Mouse (Mus musculus) cerebellum, adult 2 months (tissue): ENCODE measurements around the gene Gm8206.
"Not testable (repeated sequence)": the region's sequence is repeated elsewhere in the genome, so short reads cannot be mapped to it uniquely, and the experiment has no call there.

Source experiments
- CTCF ChIP-seq: fragments of 200-500 bp; IDR thresholded peaks from 2 replicates; pipeline ENCODE4 v1.5.1; 2011; ENCODE audit warnings: low read depth, mild to moderate bottlenecking, control low read depth, low read length, moderate library complexity, borderline replicate concordance; ENCODE audit not compliant: insufficient read depth
- POLR2A ChIP-seq: fragments of 200-500 bp; IDR thresholded peaks from 2 replicates; pipeline ENCODE4 v1.6.1; 2011; ENCODE audit warnings: low read length, control low read depth, borderline replicate concordance; ENCODE audit not compliant: insufficient read depth

DNA sequence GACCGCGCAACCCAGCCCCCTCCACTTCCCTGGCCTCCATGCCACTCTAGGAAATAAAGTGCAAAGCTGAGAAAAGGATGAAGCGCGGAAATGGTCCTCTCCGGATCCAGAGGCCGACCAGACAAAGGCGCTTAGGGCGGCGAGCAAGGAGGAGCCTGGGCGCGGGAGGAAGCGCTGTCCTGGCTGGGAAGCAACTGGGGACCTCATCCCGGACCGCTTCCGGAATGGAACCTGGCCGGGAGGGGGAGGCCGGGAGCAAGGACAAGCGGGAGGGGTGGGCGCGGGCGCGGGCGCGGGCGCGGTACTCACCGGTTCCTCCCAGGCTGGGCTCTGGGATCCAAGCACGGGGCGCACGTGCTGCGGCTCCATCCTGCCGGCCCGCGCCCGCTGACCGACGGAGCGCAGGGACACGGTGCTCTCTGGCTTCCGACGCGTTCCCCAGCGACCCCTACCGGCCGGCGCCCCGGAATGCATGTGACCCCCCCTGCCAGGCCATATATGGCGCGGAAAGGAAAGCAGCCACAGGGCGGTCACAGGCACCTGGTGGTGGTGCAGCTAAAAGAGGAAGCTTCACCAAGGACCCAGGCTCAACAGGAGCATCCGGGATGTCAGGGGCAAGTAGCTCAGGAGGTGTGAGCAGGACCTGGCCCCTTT lies 14.7 kb upstream of the Gm8206 start, which contains the start of gene Gm3468:
- TF ChIP-seq POLR2A, CTCF: not testable (repeated sequence)
